Mouse (Mus musculus): Measurements from ENCODE around the gene H3f3b.
A peak's percentile ranks its signal among the peaks of the same experiment; 100 is the strongest.
"Not testable (repeated sequence)": the region's sequence is repeated elsewhere in the genome, so short reads cannot be mapped to it uniquely, and the experiment has no call there.

Gene H3f3b

GRCm38 (mm10) chr11:116021328-116022220 is 6.2 kb downstream of the H3f3b start:
- no peak for DNase-seq (ENCODE audit: low read depth, low spot score)

- DNase-seq (ENCODE audit: low read depth, low spot score) = no peak
Measured at GRCm38 (mm10) chr11:116020519-116020922, 7.2 kb downstream of the H3f3b start.

- DNase-seq (ENCODE audit: low read depth, low spot score) = no peak
Measured at GRCm38 (mm10) chr11:116019976-116020411, 7.8 kb downstream of the H3f3b start.

GRCm38 (mm10) chr11:116019360-116019791 is 8.4 kb downstream of the H3f3b start:
- DNase-seq (ENCODE audit: low read depth, low spot score) = no peak

- not testable (repeated sequence) for DNase-seq (ENCODE audit: low read depth, low spot score)
Measured at GRCm38 (mm10) chr11:116018867-116019266, 8.9 kb downstream of the H3f3b start.

- no peak for DNase-seq (ENCODE audit: low read depth, low spot score)
Measured at GRCm38 (mm10) chr11:116018106-116018505, 9.7 kb downstream of the H3f3b start.

- DNase-seq (ENCODE audit: low read depth, low spot score) = no peak
Measured at GRCm38 (mm10) chr11:116014821-116015220, 12.9 kb downstream of the H3f3b start.

- DNase-seq (ENCODE audit: low read depth, low spot score) = peak; percentile 82
Measured at GRCm38 (mm10) chr11:116012262-116012947, 15.4 kb downstream of the H3f3b start, which contains the start of gene Galk1. TSS of gene Galk1 (minus strand) at chr11:116012719.

GRCm38 (mm10) chr11:116011529-116012261 is 16.1 kb downstream of the H3f3b start:
- no peak for DNase-seq (ENCODE audit: low read depth, low spot score)

GRCm38 (mm10) chr11:116010948-116011347 is 16.8 kb downstream of the H3f3b start:
- no peak for DNase-seq (ENCODE audit: low read depth, low spot score)

- DNase-seq (ENCODE audit: low read depth, low spot score) = no peak
Measured at GRCm38 (mm10) chr11:116010146-116010545, 17.6 kb downstream of the H3f3b start.

GRCm38 (mm10) chr11:116009661-116010060 is 18.1 kb downstream of the H3f3b start:
- no peak for DNase-seq (ENCODE audit: low read depth, low spot score)

GRCm38 (mm10) chr11:116008832-116009375 is 18.9 kb downstream of the H3f3b start:
- DNase-seq (ENCODE audit: low read depth, low spot score) = no peak

GRCm38 (mm10) chr11:116008411-116008810 is 19.4 kb downstream of the H3f3b start:
- no peak for DNase-seq (ENCODE audit: low read depth, low spot score)

- no peak for DNase-seq (ENCODE audit: low read depth, low spot score)
Measured at GRCm38 (mm10) chr11:116007095-116007850, 20.5 kb downstream of the H3f3b start.

GRCm38 (mm10) chr11:116005701-116006419 is 21.9 kb downstream of the H3f3b start:
- DNase-seq (ENCODE audit: low read depth, low spot score) = no peak

GRCm38 (mm10) chr11:116004840-116005700 is 22.7 kb downstream of the H3f3b start:
- DNase-seq (ENCODE audit: low read depth, low spot score) = peak; percentile 73

- DNase-seq (ENCODE audit: low read depth, low spot score) = no peak
Measured at GRCm38 (mm10) chr11:116004186-116004823, 23.5 kb downstream of the H3f3b start.

- no peak for DNase-seq (ENCODE audit: low read depth, low spot score)
Measured at GRCm38 (mm10) chr11:116002894-116003293, 24.9 kb downstream of the H3f3b start.
